Mouse (Mus musculus) megakaryocyte-erythroid progenitor cell, adult 5-6 weeks (primary cell): ENCODE results near the gene Nlgn3. TPM values are rescaled to one million over a fixed set of nuclear protein-coding genes. Genes with fewer than 3 reads are reported as not detected.

Experiments used
- ATAC-seq: replicated peaks from 2 replicates; pipeline ENCODE4 v1.8.0; 2016; ENCODE audit warnings: mild to moderate bottlenecking, inconsistent platforms; ENCODE audit not compliant: severe bottlenecking, poor library complexity, low FRiP score, low TSS enrichment
- total RNA-seq, 2 experiments: library from RNA; stranded (forward) in 1 of 2; stranded (reverse) in 1 of 2; fragments of 200-1000, 215-1000 nt in 1 of 2; fragments of >200 nt in 1 of 2; fragmentation: Nextera tagmentation in 1 of 2; gene quantifications; 2 replicates each; pipeline ENCODE4 v1.2.3; 2014 to 2017

The Nlgn3 gene
- total RNA-seq (2014; fragmentation: Nextera tagmentation) (0.07 TPM in 1 of 2 replicates, not detected in the other), total RNA-seq (2017) (not detected in 2 replicates)

DNA sequence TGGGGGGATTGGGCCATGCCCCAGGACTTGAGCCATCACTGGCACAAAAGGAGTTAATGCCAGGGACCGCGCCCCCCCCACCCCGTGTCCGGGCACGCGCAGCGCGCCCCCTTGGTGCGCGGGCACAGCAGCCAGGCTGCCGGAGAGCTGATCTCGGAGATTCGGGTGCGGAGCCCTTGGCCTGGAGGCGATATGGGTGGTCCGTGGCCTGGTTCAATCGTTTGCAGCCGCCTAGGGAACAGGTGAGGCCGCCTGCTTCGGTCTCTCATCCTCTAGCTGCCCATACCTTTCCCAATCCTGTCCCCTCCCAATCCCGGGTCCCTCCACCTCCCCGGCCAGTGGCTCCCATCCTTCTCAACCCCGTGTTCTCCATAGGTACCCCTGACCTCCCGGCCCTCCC lies at the start of gene Nlgn3:
TSS of gene Nlgn3 (plus strand) at position 114 of the 400 bp plus-strand sequence.
- peak; percentile 35; the same call in 1 of the 2 replicates for ATAC-seq

DNA sequence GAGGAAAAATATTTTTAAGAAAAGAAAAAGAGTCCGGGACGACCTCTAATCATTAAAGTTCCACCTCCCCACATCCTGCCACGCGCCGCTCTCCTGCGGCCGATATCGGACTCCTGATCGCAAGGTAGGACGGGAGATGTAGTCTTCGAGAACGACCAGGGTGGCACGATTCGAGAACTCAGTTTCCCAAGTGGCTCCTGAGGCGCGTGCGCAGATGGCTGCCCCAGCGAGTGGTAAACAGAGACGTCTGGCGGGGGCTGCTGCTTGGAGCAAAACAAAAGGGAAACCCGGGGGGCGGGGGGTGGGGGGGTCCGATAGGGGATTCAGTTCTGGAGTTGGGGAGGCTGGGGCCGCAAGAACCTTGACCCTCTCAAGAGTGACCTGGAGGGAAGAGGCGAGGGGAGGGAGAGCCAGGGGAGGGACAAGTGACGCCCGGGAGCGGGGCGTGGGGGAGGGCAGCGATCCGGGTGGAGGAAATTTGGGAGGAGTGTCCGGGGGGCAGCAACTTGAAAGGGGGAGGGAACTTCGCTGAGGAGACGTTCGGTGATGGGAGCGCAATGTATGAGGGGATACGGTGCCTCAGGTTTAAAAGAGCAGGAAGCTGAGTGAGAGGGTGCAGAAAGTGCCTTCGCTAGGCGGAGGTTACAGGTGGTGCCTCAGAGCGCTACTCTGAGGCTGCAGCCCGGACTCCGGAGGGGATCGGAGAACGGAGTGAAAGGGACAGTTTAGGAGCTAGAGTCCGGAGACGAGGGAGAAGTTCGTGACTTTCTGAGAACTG lies 44.8 kb upstream of the Nlgn3 start, which contains the start of gene Foxo4:
TSS of gene Foxo4 (plus strand) at position 577 of the 778 bp plus-strand sequence.
- peak; percentile 93 for ATAC-seq

DNA sequence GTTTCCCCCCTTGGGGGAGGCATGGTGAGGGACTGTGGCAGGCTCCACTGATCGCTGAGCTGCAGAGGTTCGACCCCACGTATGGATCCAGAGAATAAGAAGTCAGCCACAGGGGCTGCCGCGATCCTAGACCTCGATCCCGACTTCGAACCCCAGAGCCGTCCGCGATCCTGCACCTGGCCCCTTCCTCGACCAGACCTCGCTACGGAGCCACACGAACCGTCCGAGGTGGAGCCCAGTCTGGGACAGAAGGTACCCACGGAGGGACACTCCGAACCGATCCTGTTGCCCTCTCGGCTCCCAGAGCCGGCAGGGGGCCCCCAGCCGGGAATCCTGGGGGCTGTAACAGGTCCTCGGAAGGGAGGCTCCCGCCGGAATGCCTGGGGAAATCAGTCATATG lies 44.2 kb upstream of the Nlgn3 start:
- ATAC-seq, result peak; percentile 23

DNA sequence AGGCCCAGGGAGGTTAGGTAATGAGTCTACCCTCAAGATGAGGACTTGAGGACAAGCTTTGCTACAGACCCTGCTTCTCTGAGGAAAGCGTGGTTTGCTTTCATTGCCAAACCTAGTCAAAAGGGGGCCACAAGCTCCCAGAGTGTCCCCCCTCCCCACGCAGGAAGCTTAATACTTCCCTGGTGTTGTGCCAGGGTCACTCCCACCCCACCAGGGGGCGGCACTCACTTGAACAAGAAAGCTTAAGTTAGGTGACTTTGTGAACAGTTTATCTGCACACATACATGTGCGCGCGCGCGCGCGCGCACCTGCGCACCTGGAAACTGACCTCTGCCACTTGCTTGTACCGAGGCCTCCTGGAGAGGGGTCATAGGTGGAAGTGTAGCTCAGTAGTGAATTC lies 42.4 kb upstream of the Nlgn3 start:
- no peak for ATAC-seq

DNA sequence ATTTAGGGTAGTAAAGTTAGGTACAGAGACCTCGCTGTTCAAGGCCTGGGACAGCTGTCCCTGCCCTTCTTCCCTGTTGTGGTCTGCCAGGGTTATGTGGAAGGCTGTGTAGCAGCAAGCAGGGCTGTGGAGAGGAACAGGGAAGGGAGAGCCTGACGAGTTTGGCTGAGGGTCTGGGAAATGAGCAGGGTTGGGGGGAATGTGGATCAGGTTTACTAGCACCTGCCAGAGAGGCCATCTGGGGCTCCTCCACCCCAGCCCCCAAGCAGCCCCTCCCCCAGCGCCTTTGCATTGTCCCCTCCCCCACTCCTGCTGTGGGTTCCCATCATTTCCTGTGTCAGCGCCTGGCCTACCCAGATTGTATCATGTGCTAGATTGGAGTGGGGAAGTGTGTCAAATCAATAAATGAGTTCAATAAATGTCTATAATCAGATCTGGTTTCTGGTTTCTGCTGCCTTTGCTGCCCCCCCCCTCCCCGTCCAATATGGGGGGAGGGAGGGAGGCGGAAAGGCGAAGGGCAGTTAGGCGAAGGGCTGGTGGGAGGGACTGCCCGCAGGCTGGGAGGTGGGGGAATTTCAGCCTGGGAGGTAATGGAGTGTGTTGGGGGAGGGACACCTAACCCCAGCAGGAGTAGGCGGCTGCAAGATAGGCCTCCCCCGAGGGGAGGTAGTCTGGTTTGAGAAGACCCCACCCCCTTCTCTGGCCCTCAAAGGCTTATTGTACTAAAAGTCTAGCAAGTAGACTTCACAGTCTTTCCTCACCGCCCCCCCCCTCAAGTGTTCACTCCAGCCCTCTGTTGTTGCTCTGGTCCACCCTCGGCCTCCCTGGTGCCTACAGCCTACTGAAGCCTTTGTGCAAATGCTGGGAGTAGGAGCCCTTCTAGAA lies 38.3 kb upstream of the Nlgn3 start:
- ATAC-seq, result no peak

DNA sequence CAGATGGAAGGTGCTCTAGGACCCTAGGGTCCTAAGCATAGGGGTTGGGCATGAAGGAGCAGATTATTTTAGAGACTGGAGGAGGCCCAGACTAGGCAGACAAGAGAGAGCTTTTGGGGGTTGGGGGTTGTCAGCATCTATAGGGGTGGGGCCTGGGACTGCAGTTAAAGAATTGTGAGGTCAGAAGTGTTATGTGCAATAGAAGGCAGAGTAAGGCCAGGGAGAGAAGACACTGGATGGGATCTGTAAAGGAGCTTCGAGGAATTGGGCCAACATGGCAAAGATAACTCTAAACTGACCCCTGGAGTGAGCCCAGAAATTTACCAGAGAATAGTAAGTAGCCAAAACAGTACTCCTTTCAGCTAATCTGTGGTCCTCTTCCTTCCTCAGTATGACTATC lies 35.1 kb upstream of the Nlgn3 start, which contains the start of gene Gm614:
TSS of gene Gm614 (minus strand) at position 101 of the 400 bp plus-strand sequence.
- ATAC-seq, result no peak

DNA sequence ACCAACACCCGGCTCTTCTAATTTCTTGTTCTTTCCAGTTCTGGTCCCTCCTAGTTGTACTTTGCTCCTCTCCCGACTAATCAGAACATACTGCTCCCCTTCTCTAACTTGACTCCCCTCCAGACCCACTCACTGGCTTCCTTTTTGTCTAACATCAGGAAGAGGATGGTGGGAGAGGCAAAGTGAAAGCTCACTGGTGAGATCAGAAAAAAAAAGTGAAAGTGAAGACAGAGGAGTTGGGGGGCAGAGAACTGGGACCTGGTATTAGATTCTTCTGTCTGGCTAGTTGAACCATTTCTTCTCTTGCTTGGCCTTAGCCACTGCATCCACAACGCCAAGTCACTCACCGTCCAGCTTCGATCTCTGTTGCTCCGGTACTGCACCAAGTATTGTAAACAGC lies 32.3 kb upstream of the Nlgn3 start:
- ATAC-seq, result no peak

DNA sequence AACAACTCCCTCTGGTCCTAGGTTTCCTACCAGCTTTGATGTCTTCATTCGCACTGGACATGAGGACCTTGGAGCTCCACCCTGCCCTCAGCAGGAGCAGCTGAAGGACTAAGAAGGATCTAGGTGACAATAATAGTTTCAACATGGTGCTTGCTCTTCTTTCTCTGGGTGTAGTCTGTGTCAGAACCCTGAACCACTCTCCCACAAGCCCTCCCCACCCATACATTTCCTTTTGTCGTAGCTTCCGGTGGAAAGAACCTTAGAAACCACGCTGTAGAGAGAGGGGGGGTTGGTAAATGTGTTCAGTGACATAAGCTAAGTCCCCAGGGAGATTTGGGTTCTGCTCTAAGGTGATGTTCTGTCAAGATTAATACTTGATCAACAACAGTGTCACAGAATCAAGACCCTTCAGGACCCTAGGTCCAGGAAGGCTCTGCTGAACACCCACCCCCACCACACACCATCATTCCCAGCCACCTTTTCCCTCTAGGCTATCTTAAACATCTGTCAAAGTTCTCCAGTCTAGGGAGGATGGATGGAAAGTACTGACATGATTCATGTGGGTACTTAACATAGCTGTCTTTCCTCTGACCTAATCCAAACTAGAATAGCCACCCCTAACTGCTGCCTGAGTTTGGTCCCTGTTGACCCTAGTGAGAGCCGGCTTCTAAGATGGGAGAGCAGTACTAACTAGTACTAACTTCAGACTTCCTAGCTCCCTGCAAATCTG lies 30.8 kb upstream of the Nlgn3 start, which contains the start of gene Il2rg:
TSS of gene Il2rg (minus strand) at position 231 of the 730 bp plus-strand sequence.
- peak; percentile 60 for ATAC-seq

DNA sequence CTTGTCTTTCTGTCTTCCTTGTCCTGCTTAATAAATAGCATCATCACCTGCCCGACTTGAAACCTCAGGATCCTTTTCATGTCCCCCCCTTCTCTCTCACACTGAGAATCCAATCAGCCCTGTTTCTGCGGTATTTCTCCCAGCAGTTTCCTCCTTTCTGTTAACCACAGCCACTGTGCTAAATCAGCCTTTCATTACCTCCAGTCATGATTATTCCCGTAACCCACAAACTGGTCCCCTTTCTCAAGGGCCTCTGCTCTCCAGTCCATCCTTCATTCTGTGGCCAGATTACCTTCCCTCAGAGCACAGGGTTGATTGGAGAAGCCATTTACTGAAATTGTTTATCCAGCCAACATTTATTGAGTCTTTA lies 30.2 kb upstream of the Nlgn3 start, which contains the start of gene Gm20489:
TSS of gene Gm20489 (minus strand) at position 269 of the 370 bp plus-strand sequence.
- no peak for ATAC-seq

DNA sequence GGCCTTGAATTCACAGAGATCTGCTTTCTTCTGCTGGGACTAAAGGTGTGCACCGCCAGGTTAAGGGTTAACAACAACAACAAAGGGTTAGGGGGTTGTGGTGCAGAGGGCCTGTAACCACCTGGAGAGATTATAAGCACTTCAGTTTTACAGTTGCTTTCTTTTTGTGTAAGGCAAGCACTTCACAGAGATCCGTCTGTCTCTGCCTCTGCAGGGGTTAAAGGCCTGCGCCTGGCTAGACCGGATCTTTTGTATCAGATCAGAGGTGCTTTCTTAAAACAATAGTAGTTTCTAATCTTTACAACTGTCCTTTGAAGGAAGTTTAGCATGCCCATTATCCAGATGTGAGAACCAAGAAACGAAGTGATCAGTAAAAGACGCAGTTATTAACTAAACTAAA lies 25.6 kb upstream of the Nlgn3 start:
- ATAC-seq, result no peak

DNA sequence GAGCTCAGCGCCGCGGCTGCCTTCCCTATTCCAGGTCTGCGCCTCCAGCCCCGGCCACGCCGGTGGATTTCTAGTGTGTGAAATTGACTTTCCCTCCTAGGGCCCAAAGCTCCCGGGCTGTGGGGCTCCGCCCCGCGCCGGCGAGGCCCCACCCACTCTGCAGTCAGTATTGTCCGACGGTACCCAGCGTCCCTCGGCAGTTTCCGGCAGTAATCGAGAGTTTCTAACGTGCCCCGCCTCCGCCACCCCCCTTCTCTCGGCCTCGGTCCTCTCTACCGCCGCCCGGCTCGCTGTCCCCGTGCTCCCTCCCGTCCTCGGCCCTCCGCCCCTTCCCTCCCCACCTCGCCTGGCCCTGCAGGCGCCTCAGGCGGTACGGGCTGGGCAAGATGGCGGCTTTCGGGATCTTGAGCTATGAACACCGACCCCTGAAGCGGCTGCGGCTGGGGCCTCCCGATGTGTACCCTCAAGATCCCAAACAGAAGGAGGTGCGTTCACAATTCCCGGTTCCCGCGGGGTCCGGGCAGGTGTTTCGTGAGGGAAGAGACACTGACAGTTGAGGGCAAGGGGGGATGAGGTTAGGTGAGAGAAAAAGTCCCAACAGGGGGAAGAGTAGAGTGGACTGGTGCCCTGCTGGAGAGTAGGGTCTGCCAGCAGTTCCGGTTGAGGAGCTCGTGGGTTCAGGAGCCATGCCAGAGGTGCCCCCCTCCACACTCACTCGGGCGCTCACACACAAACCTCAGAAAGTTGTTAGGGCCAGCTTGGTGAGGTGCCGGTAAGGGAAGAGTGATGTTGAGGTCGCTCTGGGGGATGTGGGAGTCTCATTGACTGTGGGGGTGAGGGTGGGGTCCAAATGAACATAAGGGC lies 24.9 kb upstream of the Nlgn3 start, which contains the start of gene Med12:
TSS of gene Med12 (plus strand) at position 156 of the 864 bp plus-strand sequence.
- ATAC-seq, result peak; percentile 99

DNA sequence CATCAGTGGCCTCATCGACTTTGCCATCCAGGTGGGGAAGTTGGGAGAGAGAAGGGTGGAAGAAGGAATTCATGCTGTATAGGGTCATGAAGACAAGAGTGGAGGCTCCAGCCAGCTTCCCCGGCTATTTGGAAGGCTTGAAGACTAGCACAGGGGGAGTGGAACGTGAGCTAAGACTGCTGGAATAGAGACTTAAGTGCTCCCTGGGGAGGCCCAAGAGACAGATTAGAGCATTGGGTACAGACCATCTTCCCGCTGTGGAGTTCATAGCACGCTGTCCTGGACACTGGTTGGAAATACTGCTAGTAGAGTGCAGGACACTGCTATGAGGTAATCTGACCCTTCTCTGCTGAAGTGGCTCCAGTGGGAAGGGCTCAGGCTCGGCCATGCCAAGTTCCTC lies 16.2 kb upstream of the Nlgn3 start:
- no peak for ATAC-seq

DNA sequence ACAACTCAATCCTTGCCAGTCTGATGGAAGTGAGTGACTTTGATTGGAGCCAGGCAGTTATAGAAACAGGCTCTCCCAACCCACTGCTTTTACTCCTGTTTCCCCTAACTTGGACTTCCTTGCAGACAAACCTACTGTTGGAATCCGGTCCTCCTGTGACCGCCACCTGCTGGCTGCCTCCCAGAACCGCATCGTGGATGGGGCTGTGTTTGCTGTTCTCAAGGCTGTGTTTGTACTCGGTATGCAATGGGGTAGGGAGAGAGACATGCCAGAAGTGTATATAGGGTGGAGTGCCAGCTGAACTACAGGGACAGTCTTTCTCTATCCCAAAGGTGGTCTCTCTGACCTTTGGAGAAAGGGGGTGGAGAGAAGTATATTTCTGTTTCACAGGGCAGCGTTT lies 13.4 kb upstream of the Nlgn3 start:
- 0 out of 2 replicates have a peak, but pooled peaks have one; percentile 38 for ATAC-seq

DNA sequence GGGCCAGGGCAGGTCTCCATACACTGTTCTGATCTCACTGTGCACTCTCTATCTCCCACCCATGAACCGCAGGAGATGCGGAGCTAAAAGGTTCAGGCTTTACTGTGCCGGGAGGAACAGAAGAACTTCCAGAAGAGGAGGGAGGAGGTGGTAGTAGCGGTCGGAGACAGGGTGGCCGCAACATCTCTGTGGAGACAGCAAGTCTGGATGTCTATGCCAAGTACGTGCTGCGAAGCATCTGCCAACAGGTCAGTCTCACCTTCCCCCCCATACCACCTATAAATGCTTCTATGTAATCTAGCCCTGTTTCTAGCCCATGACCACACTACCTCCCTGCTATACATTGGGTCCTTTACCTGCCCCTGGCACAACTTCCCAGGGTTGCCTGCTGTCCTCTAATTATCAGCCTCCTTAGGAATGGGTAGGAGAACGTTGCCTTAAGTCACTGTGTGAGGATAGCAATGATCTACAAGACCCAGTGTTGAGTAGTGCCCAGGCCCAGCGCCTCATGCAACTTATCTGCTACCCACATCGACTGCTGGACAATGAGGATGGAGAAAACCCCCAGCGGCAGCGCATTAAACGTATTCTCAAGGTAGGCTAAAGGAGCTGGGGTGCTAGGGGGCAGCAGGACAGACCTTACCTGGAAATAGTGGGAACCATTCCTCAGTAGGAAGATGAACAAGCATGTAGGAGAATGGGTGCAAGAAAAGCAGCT lies 12.9 kb upstream of the Nlgn3 start:
- no peak for ATAC-seq

DNA sequence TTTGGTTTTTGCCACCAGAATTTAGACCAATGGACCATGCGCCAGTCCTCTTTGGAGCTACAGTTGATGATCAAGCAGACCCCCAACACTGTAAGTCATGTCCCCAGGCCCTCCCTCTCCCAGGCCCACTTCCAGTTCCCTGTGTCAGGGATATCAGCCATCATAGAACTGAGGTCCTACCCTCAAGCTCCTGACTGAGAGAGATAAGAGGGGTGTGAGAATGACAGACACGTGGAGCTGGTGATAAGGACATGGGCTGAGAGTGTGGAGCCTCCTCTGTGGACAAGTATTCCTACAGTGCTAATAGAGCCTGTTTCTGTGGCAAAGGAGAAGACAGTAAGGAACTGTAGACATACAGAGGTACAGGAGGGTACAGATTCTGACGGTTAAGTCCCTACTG lies 11.4 kb upstream of the Nlgn3 start:
- ATAC-seq, result peak; percentile 92

DNA sequence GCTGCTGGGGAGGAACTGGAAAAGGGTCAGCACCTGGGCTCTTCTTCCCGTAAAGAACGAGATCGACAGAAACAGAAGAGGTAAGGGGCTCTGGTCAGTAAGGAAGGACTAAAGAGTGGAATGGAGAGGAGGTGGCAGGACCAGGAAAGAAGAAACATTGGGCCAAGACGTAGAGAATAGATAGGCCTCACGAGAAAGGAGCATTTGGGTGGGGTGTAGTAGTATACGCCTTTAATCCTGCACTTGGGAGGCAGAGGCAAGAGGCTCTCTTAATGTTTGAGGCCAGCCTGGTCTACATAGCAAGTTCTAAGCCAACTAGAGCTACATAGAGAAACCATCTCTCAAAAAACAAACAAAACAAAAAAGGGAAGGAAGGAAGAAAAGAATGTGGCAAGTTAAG lies 10.5 kb upstream of the Nlgn3 start:
- ATAC-seq, result no peak

DNA sequence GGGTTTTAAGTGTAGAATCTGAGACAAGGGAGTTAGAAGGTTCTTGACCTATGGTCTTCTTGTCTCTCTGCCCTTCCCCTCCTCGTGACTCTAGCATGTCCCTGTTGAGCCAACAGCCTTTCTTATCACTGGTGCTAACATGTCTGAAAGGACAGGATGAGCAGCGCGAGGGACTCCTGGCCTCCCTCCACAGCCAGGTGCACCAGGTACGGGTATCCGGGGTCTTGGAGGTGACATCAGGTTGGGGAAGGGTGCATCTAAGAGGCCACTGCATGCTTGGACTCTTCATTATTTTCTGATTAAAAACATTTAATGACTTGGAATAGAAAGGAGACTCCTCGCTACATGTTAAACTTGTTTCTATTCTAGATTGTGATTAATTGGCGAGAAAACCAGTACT lies 9.9 kb upstream of the Nlgn3 start:
- no peak for ATAC-seq

DNA sequence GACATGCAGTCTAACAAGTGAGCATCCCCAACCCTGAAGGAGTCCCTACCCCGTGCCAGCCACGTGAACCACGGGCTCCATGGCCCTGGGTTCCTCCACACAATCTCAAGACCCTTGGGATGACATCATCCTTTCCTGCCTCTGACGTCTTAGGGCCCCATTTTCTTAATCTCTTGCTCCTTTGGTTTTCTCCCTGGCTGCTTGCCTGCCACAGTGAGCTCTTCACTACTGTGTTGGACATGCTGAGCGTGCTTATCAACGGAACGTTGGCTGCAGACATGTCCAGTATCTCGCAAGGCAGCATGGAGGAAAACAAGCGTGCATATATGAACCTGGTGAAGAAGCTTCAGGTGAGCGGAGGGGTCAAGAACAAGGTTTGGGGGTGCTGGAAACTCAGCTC lies 8.9 kb upstream of the Nlgn3 start:
- ATAC-seq, result peak; percentile 76
